Mouse (Mus musculus) layer of hippocampus, postnatal 25 days (tissue): ENCODE data around the gene Gm498. TPM values are rescaled to one million over a fixed set of nuclear protein-coding genes. Genes with fewer than 3 reads are reported as not detected.

Experiments
- DNase-seq, 2 experiments: peaks; one replicate each; pipeline ENCODE4 v3.0.0; 2022; ENCODE audit warnings: mixed read lengths in 2 of 2, low spot score in 1 of 2; ENCODE audit errors: extremely low spot score in 1 of 2
- microRNA-seq, 2 experiments: library from miRNA; unstranded; fragments of <30 nt; microRNA quantifications; one replicate each; pipeline ENCODE4 v1.2.0; 2021
- total RNA-seq, 2 experiments: library from RNA; stranded (reverse); gene quantifications; 2 replicates each; pipeline ENCODE4 v1.2.3; 2021

The Gm498 gene
- total RNA-seq, 2 experiments from 2014 or later = not detected

DNA sequence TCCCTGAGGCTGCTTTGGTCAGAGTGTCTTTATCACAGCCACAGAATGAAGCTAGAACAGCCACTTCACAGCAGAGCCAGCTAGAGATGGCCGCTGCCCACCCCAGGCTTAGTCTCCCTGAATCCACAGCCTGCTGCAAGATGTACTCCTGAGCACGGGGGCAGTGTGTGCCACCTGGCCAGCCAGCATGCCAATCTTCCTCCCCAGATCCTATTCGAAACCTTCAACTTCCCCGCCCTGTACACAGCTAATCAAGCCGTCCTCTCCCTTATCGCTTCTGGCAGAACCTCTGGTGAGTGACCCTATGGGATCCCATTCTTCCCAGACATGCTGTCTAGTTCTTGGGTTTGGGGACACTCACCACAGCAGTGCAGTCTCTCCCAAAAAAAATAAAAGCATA lies 17.1 kb downstream of the Gm498 start:
- DNase-seq = no peak

DNA sequence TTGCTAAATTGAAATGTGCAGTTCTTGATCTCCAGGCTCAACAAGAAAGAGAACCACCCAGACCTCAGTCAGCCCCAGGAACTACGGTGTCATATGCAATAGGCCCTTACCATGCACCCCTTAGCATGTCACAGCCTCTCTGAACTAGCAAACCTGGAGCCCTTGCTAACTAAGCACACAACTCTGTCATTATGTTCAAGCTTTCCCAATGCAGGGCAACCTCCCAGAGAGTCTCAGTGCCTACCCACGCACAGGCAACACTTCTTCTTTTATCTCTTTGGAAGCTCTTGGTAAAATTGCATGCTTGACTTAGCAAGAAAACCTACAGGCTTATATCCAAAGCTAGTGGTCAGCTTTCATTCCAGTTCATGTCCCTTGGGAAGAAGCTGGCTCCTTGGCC lies 24.5 kb downstream of the Gm498 start:
- no peak for DNase-seq

GRCm38 (mm10) chr7:143892361-143892760 lies 25.7 kb downstream of the Gm498 start:
- no peak for DNase-seq

DNA sequence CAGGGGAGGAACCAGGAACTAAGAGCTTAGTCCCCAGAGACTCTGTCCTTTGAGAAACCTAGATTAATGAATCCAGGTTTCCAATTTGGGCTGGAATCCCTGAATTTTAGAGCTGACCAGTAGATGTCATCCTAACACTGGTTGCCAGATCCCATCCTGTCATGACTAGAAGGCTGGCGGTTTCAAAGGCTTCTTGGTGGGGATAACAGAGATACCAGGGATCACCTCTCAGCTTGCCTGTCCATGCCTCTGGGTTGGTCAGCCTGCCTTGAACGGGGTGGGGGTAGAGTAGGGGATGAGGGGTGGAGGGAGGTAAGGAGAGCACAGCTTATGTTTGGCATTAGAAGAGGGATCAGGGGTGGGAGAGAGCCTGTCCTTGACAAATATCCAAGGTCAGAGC lies 34.0 kb downstream of the Gm498 start:
- DNase-seq = no peak

DNA sequence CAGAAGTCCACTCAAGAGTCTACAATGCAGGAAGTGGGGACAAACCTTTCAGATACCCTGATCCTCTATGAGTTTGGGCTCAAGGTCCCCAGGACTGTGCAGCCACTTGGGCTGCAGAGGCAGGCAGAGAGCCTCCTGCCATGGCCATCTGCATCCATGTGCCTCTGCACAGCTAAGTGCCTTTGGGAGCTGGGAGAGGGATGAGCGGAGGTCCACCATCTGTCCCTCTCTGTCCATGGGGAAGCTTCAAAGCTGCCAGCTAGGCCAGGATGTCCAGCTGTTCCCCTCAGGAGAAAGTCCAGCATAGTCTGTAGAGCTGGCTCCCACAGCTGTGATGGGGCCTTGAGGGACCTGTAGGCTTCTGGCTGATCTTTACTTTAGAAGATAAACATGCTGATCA lies 38.5 kb downstream of the Gm498 start:
- DNase-seq = no peak

DNA sequence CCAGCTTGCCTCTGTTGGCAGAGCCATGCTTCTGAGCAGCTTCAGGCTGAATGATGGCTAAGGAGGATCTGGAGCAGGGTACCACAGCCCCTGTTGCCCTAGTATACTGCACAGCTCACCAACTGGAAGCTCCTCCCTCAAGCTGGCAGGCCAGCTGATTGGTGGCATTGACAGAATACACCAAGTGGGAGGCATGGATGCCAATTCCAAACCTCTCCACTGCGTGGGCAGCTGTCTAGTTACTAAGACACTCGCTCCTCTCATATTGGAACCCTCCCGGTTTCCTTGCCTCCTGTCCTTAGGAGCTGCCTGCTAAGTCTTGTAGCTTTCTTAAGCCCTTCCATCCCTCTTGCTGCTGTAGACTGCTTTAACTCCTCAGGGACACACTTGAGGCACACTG lies 39.0 kb downstream of the Gm498 start:
- peak in 1 of 2 experiments; percentile 12 for DNase-seq

DNA sequence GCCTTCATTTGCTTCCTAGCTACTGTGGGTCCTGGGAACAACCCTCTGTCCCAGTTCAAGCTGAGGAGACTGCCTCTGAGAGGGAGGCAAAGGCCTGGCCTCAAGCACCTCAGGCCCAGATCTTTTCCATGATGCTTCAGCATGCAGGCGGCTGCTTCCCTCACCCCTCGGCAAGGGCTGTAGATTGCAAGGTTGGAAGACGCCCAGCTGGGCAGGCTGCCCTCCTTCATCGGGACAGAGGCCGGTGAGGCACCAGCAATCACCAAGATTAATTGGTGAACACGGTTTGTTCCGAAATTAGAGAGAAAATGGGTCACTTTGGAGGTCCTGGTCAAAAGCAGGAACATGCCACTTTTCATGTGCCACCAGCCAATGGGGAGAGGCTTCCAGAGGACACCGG lies 47.0 kb downstream of the Gm498 start:
- no peak for DNase-seq

GRCm38 (mm10) chr7:143919031-143919679 lies 52.5 kb downstream of the Gm498 start:
- no peak for DNase-seq

DNA sequence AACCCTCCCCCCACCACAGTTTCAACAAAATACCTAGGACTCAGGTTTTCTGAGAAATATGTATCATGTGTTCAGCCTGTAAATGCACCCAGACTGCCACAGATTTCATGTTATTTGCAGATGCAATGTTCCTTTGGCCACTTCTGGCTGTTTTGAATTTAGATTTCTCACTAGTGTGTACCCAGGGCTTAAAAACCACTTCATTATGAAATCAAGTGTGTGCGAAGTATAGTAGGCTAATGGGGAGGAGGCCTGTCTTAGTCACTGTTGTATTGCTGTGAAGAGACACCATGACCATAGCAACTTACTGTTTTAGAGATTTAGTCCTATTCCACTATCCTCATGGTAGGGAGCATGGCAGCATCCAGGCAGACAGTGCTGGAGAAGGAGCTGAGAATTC lies 63.3 kb downstream of the Gm498 start:
- no peak for DNase-seq

DNA sequence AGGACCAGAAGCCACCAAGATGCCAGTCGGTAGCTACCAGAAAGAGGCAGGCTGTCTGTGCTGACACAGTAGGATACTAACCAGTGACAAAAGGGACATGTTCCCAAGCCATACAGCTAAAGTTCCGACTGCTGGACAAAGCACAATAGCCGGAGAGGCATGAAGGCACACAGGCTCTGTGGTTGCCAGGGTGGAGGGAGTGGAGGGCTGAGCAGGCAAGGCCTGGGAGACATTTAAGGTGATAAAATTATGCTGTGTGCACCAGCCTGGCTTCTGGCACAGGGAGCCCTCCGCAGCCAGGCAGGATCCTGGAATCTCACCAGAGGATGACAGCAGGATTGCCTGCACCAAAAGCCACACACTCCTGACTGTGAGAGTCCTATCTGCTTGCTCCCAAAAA lies 72.0 kb downstream of the Gm498 start:
- peak in 1 of 2 experiments; percentile 7 for DNase-seq

DNA sequence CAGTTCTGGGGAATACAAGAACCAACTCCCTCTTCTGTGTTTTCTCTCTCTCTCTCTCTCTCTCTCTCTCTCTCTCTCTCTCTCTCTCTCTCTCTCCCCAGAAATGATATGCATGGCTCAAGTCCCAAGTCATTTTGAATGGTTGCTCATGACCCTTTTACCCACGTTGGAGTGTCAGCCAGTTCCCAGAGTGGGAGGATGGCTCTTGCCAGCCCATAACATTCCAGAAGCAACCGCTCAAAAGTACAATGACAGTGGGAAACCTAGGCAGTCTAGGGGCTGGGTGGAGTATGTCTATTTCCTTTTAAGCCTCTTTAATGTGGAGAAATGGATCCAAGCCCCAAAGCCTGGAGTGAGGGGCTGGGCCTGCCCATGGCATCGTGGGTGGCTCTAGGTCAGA lies 72.8 kb downstream of the Gm498 start:
- DNase-seq = no peak

- DNase-seq = no peak
Measured at GRCm38 (mm10) chr7:143942941-143943691, 76.5 kb downstream of the Gm498 start.

DNA sequence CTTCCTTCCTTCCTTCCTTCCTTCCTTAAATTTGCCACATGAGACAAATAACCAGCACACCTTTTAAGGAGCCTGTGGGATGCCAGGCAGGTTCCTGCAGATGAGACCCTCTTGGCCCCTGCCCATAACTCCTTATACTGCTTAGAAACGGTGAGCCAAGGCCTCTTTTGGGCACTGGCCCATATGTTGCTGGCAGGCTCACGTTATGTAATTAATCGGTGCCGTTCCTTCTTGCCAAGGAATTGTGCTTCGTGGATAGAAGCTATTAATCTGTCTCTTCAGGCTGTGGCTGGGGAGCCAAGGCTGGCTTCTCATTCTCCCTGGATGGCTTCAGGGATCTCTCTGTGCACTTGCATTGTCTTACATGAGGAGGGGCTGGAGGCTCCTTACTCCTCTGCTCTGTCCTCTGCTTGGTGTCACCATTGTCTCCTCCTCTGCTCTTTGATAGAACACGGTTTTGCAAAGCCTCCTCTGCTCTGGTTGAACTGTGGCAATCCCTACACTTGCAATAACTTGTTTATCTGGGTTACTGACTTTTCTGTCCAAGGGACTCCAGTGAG lies 77.9 kb downstream of the Gm498 start:
- DNase-seq = no peak

Small RNAs within 50 kb of the gene (microRNA-seq; reads per million reads assigned to microRNA genes)
- 0 to 0.74 reads per million in 2 experiments for gene Mir6404

Other genes with a start within 250 kb of the Gm498 start
- under 1 TPM in 1 of 2 experiments, not detected in 1; 0.19 TPM for gene Tnfrsf26, start 238.1 kb upstream of the Gm498 start, total RNA-seq
- gene Tnfrsf22, start 217.2 kb upstream of the Gm498 start, total RNA-seq = 1 to 10 TPM; 2.2 to 2.3 TPM
- 1 to 10 TPM; 1.1 TPM for gene Tnfrsf23, start 181.0 kb upstream of the Gm498 start, total RNA-seq
- gene Osbpl5, start 109.9 kb upstream of the Gm498 start, total RNA-seq = 10 to 100 TPM; 21.6 to 33.6 TPM
- not detected for gene Mrgprg, start 99.8 kb upstream of the Gm498 start, total RNA-seq
- 1 to 10 TPM; 5.0 to 6.6 TPM for gene Mrgpre, start 82.3 kb upstream of the Gm498 start, total RNA-seq
- 1 to 10 TPM; 6.2 to 7.3 TPM for gene Nadsyn1, start 44.0 kb upstream of the Gm498 start, total RNA-seq
- 10 to 100 TPM; 44.7 to 51.3 TPM for gene Dhcr7, start 43.7 kb upstream of the Gm498 start, total RNA-seq
- gene Shank2, start 135.1 kb downstream of the Gm498 start, total RNA-seq = 100 to 1,000 TPM; 110 to 137 TPM